ENCODE assay signal across 8 mouse cellular contexts in the genomic region with DNA sequence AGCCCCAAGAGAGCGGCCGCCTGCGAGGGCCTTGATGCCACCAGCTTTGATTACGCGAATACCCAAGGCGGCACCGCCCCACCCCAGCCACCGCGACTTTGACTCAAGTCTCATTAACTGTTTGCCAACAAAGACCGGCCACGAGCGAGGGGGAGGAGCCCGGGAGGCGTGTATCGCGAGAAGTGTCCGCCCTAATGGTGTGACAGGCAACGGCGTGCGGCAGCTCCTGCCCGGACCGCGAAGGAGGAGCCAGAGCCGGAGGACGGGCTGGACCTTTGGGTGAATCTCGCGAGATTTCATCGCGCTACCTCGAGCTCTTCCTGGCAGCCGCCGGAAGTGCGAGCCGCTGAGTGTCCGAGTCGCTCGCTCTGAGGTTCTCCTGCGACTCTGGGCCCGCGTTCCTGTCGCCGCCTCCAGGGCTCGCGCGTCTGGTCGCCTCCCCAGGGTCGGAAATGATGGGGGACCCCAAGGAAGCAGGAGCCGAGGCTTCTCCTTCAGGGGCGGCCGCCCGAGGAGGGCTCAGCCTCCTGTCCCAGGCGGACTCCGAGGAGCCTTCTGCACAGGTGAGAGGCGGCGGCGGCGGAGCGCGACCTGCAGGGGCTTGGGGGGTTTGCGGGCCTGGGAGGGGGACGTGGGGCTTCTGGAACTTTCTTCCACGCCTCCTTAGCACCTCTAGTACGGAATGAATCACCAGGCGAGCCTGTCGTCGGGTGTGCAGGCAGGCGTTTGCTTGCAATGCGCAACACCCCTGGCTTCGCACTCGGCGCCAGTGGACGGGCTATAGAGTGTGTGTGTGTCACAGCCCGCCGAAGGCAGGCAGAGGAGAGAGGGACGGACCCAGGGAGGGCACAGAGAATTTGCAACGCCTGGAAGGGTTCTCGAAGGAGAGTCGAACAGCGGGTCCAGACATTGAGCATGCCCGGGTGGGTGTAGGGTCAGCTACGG. TPM values are rescaled to one million over a fixed set of nuclear protein-coding genes. Genes with fewer than 3 reads are reported as not detected.
DNase-seq lines count a peak whose midpoint lies in the region; ATAC-seq and TF ChIP-seq lines count a peak whose summit lies in the region.

A gene (plus strand): TSS at position 183 of the 945 bp plus-strand sequence.

- peaks cover 1% of the 10 kb centered on the region; the same call in 1 of the 2 replicates for H3K4me1 ChIP-seq in bone marrow, adult 2 months (ENCODE audit: control insufficient read depth, insufficient read depth, low read length)
- H3K4me1 ChIP-seq in embryonic facial prominence, embryonic 15.5 days: peaks cover 17% of the 10 kb centered on the region
- peaks cover 17% of the 10 kb centered on the region for H3K4me1 ChIP-seq in limb, embryonic 14.5 days (ENCODE audit: control insufficient read depth, insufficient read depth, low read length)
- no peaks in the 10 kb centered on the region for H3K4me1 ChIP-seq in midbrain, postnatal 0 days (ENCODE audit: insufficient read depth, low read length)

- peak within 1 kb of the TSS; percentile 90 for H3K27ac ChIP-seq in bone marrow, adult 2 months (ENCODE audit: control insufficient read depth, insufficient read depth, low read depth, low read length, poor library complexity)
- peak within 1 kb of the TSS; percentile 95 for H3K27ac ChIP-seq in embryonic facial prominence, embryonic 15.5 days (replicated peaks)
- peak within 1 kb of the TSS; percentile 91 for H3K27ac ChIP-seq in limb, embryonic 14.5 days (replicated peaks; ENCODE audit: low read depth, low read length)
- H3K27ac ChIP-seq in midbrain, postnatal 0 days (ENCODE audit: low read depth, low read length): peak within 1 kb of the TSS; percentile 84

- H3K36me3 ChIP-seq in embryonic facial prominence, embryonic 15.5 days: peaks cover 23% of the 10 kb centered on the region
- peaks cover 20% of the 10 kb centered on the region for H3K36me3 ChIP-seq in limb, embryonic 14.5 days (ENCODE audit: control insufficient read depth, insufficient read depth, low read length)
- peaks cover 17% of the 10 kb centered on the region for H3K36me3 ChIP-seq in midbrain, postnatal 0 days (ENCODE audit: insufficient read depth, low read length)

- peak; percentile 84; the same call in 1 of the 2 replicates for TF ChIP-seq POLR2A in bone marrow, adult 2 months (IDR thresholded peaks at IDR 0.05; ENCODE audit: borderline replicate concordance, control insufficient read depth, low read depth, low read length)
- TF ChIP-seq POLR2A in limb, embryonic 14.5 days (IDR thresholded peaks at IDR 0.05; ENCODE audit: borderline replicate concordance, extremely low read depth, insufficient read depth, insufficient read length): 0 out of 2 replicates have a peak, but pooled peaks have one; percentile 51

- TF ChIP-seq CTCF in bone marrow, adult 2 months (IDR thresholded peaks at IDR 0.05; ENCODE audit: control insufficient read depth, insufficient read depth, low read length): peak; percentile 6; the same call in 1 of the 2 replicates
- no peak for TF ChIP-seq CTCF in midbrain, postnatal 0 days (IDR thresholded peaks at IDR 0.05)

- H3K27me3 ChIP-seq in embryonic facial prominence, embryonic 15.5 days: no peaks in the 10 kb centered on the region
- H3K27me3 ChIP-seq in limb, embryonic 14.5 days (ENCODE audit: control insufficient read depth, insufficient read depth, low read length): no peaks in the 10 kb centered on the region
- no peaks in the 10 kb centered on the region for H3K27me3 ChIP-seq in midbrain, postnatal 0 days (ENCODE audit: insufficient read depth, low read length)

- H3K9me3 ChIP-seq in embryonic facial prominence, embryonic 15.5 days (replicated peaks): no peaks in the 10 kb centered on the region
- no peaks in the 10 kb centered on the region for H3K9me3 ChIP-seq in limb, embryonic 14.5 days (ENCODE audit: control insufficient read depth, low read length)
- H3K9me3 ChIP-seq in midbrain, postnatal 0 days (ENCODE audit: low read length): no peaks in the 10 kb centered on the region

- peak within 1 kb of the TSS; percentile 96 for H3K4me3 ChIP-seq in bone marrow, adult 2 months (replicated peaks; ENCODE audit: control insufficient read depth, low read depth, low read length)
- H3K4me3 ChIP-seq in embryonic facial prominence, embryonic 15.5 days (replicated peaks): peak within 1 kb of the TSS; percentile 98
- H3K4me3 ChIP-seq in limb, embryonic 14.5 days (replicated peaks; ENCODE audit: low read length): peak within 1 kb of the TSS; percentile 81
- peak within 1 kb of the TSS; percentile 97 for H3K4me3 ChIP-seq in midbrain, postnatal 0 days (ENCODE audit: low read depth, low read length)

- peak; percentile 99 for DNase-seq in 416B (ENCODE audit: low read depth)
- DNase-seq in heart, adult 8-10 months (ENCODE audit: low spot score): peak; percentile 97
- DNase-seq in kidney, adult 9 months: peak; percentile 99
- peak; percentile 100 for DNase-seq in limb, embryonic 14.5 days (ENCODE audit: low spot score)
- DNase-seq in midbrain, postnatal 0 days (ENCODE audit: low spot score): peak; percentile 100
- DNase-seq in spleen, postnatal 14 days (ENCODE audit: low spot score in 2 of 2): peak; percentile 94 to 96

- peak within 1 kb of the TSS; percentile 82 for H3K4me2 ChIP-seq in embryonic facial prominence, embryonic 15.5 days (replicated peaks)
- H3K4me2 ChIP-seq in limb, embryonic 14.5 days (replicated peaks; ENCODE audit: low read depth, low read length, severe bottlenecking): peak within 1 kb of the TSS; percentile 85
- peak within 1 kb of the TSS; percentile 87 for H3K4me2 ChIP-seq in midbrain, postnatal 0 days (ENCODE audit: low read depth, low read length, poor library complexity, severe bottlenecking)

- under 1% methylated on average over 81 of the region's 81 CpGs for WGBS in bone marrow, adult 2 months
- WGBS in embryonic facial prominence, embryonic 15.5 days: under 1% methylated on average over 79 of the region's 81 CpGs
- 4% methylated on average over 66 of the region's 81 CpGs for WGBS in limb, embryonic 14.5 days
- under 1% methylated on average over 81 of the region's 81 CpGs for WGBS in midbrain, postnatal 0 days

- peak within 1 kb of the TSS; percentile 91 for H3K9ac ChIP-seq in embryonic facial prominence, embryonic 15.5 days
- peak within 1 kb of the TSS; percentile 84 for H3K9ac ChIP-seq in limb, embryonic 14.5 days (ENCODE audit: low read depth, low read length, severe bottlenecking)
- peak within 1 kb of the TSS; percentile 95 for H3K9ac ChIP-seq in midbrain, postnatal 0 days (replicated peaks; ENCODE audit: low read length, poor library complexity, severe bottlenecking)

- ATAC-seq in embryonic facial prominence, embryonic 15.5 days (ENCODE audit: insufficient number of reproducible peaks, low FRiP score, low TSS enrichment, low read depth): peak; percentile 98
- peak; percentile 96 for ATAC-seq in limb, embryonic 14.5 days (ENCODE audit: low FRiP score, low read depth)
- ATAC-seq in midbrain, postnatal 0 days (ENCODE audit: low FRiP score): peak; percentile 98

RNA-seq across cellular contexts. Expression of the gene that starts here (rescaled TPM):
- 7.1 and 23.3 TPM in 2 replicates for polyA plus RNA-seq in bone marrow, adult 2 months (2011; ENCODE audit: insufficient read depth, insufficient read length, low replicate concordance, missing spikeins)
- 16.6 and 17.7 TPM in 2 replicates for polyA plus RNA-seq in embryonic facial prominence, embryonic 15.5 days (2015; fragmentation: Nextera tagmentation; extraction: Ambion mirVana)
- total RNA-seq in heart, adult 8-10 months (2022): 10 to 100 TPM in 3 of 4 experiments, 1 to 10 TPM in 1; 9.4 to 11.3 (median 10.7) TPM
- polyA plus RNA-seq in limb, embryonic 14.5 days (2012; rRNA removed): 20.9 and 21.8 TPM in 2 replicates
- 22.6 and 22.7 TPM in 2 replicates for polyA plus RNA-seq in limb, embryonic 14.5 days (2014; fragmentation: Nextera tagmentation; extraction: Ambion mirVana)
- 25.6 and 33.2 TPM in 2 replicates for total RNA-seq in midbrain, postnatal 0 days (2014; rRNA removed)
- polyA plus RNA-seq in midbrain, postnatal 0 days (2015; fragmentation: Nextera tagmentation; extraction: Ambion mirVana): 9.3 and 10.5 TPM in 2 replicates

Comparison
In these comparisons a context has a peak if more than half of its experiments do, and no peak if none do; other contexts are left out.
1. Peak in every context shown above with its lines: DNase-seq, ATAC-seq, H3K4me3 ChIP-seq and H3K27ac ChIP-seq.